Mouse (Mus musculus): ENCODE measurements around the gene Gm10778.
"Not testable (repeated sequence)": the region's sequence is repeated elsewhere in the genome, so short reads cannot be mapped to it uniquely, and the experiment has no call there.

DNA sequence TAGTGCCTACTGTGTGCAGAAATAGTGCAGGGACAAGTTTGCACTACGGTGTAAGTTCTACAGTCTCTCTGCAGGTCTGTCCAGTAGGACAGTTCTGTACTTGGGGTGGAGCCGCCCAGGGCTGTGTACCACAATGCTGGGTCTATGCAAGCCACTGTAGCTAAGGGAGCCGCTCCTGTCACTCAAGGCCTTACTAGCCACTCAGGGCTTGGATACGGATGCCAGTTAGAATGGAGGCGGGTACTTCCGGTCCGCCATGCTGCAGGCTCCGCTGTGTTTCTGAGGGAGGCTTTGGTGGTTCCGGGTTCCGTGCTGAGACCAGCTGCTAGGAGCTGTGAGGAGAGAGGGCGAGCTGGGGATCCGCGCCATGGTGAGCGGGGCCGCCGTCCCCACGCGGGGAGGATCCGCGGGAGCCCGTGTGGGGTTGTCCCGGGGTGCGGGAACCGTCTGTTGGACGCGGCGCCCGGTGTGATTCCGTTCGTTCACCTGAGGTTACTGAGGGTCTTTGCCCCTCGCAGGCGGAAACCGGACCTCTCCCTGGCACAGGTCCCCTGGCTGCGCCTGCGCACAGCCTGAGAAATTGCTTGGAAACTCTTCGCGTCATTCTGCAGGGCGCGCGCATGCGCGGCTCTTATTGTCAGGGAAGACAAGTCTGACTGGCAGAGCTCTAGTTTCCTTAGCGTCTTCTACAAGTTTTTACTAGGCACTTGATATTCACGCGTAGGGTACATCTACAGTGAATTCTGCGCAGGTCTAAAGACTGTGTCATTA lies 55.9 kb downstream of the Gm10778 start, which contains the start of gene Zfp433:
- not testable (repeated sequence) for TF ChIP-seq CTCF (conservative IDR thresholded peaks at IDR 0.05; ENCODE audit: insufficient read depth, insufficient read length, low read depth, low read length); POLR2A (IDR thresholded peaks at IDR 0.05; ENCODE audit: low read depth, low read length)

Measured in kidney, adult 2 months (tissue).